Mouse (Mus musculus): ENCODE results near the gene Slc27a1. TPM values are rescaled to one million over a fixed set of nuclear protein-coding genes. Genes with fewer than 3 reads are reported as not detected.

Gene Slc27a1
- polyA plus RNA-seq, 1 experiment from 2014 or later = 18.2 TPM

DNA sequence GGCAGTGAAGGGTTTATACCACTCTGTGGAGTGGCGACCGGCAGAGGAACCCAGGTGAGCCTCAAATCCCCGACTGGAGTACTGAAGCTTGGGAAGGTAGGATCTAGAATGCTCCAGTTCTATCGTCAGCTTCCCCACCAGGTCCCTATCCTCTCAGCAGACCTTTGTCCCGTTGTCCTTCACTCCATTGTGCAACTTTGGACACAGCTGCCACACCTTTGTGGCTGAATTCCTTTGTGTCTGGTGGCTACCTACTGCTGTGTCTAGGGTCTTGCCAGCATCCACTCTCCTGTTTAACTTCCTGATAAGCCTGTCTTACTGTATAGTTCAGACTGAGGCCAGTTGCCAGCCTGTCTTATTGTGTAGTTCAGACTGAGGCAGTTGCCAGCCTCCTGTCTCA is 43.5 kb downstream of the Slc27a1 start:
- DNase-seq (ENCODE audit: low spot score) = no peak
- WGBS = 42% methylated on average over 5 of the region's 5 CpGs
- Histone ChIP-seq H3K9ac (ENCODE audit: low read depth, low read length) (peak overlapping the region; percentile 91), H3K36me3 (ENCODE audit: control insufficient read depth, insufficient read depth, low read length) (peaks cover 3% of the 10 kb centered on the region; the same call in 1 of the 2 replicates), H3K9me3 (ENCODE audit: control insufficient read depth, low read length) (no peaks in the 10 kb centered on the region), H3K4me2 (replicated peaks; ENCODE audit: low read depth, low read length) (peak overlapping the region; percentile 60), H3K27ac (ENCODE audit: low read depth, low read length) (no peak overlapping the region), H3K4me1 (replicated peaks; ENCODE audit: control insufficient read depth, insufficient read depth, low read length) (0 out of 2 replicates have a peak, but pooled peaks cover 3% of the 10 kb centered on the region), H3K27me3 (ENCODE audit: control insufficient read depth, insufficient read depth, low read length) (no peaks in the 10 kb centered on the region), H3K4me3 (ENCODE audit: low read depth, low read length) (peak overlapping the region; percentile 92)
- no peak for ATAC-seq (ENCODE audit: low FRiP score)

DNA sequence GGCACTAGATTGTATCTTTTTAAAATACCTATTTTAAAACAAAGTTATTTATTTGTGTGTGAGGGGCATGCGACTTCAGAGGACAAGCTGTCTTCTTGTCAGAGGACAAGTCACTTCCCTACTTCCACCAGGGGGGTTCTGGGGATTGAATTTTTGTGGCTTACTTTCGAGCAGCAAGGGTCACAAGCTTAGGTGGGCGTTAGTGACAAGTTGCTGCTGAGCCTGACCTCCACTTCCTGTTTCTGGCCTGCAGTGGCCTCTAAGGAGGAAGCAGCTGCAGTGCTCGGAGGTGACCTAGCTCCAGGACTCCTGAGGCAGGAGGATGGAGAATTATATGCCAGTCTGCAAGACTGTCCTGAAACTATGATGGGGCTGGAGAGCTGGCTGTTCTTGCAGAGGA is 44.7 kb downstream of the Slc27a1 start:
- no peak overlapping the region for H3K4me2 ChIP-seq (replicated peaks; ENCODE audit: low read depth, low read length)
- H3K27me3 ChIP-seq (ENCODE audit: control insufficient read depth, insufficient read depth, low read length) = no peaks in the 10 kb centered on the region
- peaks cover 10% of the 10 kb centered on the region for H3K36me3 ChIP-seq (ENCODE audit: control insufficient read depth, insufficient read depth, low read length)
- no peak for DNase-seq (ENCODE audit: low spot score)
- no peak overlapping the region for H3K27ac ChIP-seq (ENCODE audit: low read depth, low read length)
- no peak for ATAC-seq (ENCODE audit: low FRiP score)
- 72% methylated on average over 4 of the region's 4 CpGs for WGBS
- H3K9ac ChIP-seq (ENCODE audit: low read depth, low read length) = no peak overlapping the region
- H3K9me3 ChIP-seq (ENCODE audit: control insufficient read depth, low read length) = no peaks in the 10 kb centered on the region
- H3K4me1 ChIP-seq (replicated peaks; ENCODE audit: control insufficient read depth, insufficient read depth, low read length) = 0 out of 2 replicates have a peak, but pooled peaks cover 3% of the 10 kb centered on the region
- H3K4me3 ChIP-seq (ENCODE audit: low read depth, low read length) = no peak overlapping the region

DNA sequence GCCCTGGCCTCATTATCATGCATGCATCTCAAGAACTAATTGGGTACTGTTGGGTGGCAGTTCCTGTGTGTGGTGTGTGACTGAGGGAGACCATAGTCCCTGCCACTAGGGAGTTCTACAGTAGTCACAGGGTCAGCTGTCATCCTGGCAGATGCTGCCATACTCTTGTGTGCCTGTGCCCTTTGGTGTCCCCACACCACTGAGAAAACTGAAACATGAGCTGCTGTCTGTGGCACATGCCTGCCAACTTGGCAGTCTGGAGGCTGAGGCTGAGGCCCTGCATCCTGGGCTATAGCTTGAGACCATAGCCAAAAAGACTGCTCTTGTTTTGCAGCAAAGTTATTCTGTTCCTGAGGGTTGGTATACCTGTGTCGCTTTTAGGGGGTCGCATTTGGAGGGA is 51.1 kb downstream of the Slc27a1 start:
- DNase-seq (ENCODE audit: low spot score) (no peak), ATAC-seq (ENCODE audit: low FRiP score) (no peak)
- peaks cover 44% of the 10 kb centered on the region for H3K36me3 ChIP-seq (ENCODE audit: control insufficient read depth, insufficient read depth, low read length)
- no peak overlapping the region for H3K4me2 ChIP-seq (replicated peaks; ENCODE audit: low read depth, low read length)
- H3K4me3 ChIP-seq (ENCODE audit: low read depth, low read length) = no peak overlapping the region
- no peak overlapping the region for H3K27ac ChIP-seq (ENCODE audit: low read depth, low read length)
- 98% methylated on average over 2 of the region's 2 CpGs for WGBS
- H3K27me3 ChIP-seq (ENCODE audit: control insufficient read depth, insufficient read depth, low read length) = no peaks in the 10 kb centered on the region
- no peak overlapping the region for H3K9ac ChIP-seq (ENCODE audit: low read depth, low read length)
- no peaks in the 10 kb centered on the region for H3K9me3 ChIP-seq (ENCODE audit: control insufficient read depth, low read length)
- no peaks in the 10 kb centered on the region for H3K4me1 ChIP-seq (replicated peaks; ENCODE audit: control insufficient read depth, insufficient read depth, low read length)

DNA sequence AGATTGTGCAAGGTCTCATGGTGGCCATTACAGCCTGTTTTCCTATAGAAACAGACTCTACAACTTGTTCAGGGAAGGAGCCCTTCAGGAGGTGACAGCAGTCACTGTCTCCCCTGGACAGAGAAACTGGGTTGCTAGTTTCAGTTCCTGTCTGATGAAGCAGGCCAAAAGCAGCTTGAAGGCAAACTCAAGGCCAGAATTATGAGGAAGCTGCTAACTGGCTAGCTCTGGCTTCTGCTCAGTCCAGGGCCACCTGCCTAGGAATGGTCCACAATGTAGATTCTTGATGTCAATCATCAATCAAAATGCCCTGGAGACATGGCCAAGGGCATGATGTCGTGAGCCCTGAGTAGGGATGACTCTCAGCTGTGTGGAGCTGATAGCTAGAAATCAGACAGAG is 56.4 kb downstream of the Slc27a1 start:
- H3K9me3 ChIP-seq (ENCODE audit: control insufficient read depth, low read length) = no peaks in the 10 kb centered on the region
- H3K4me1 ChIP-seq (replicated peaks; ENCODE audit: control insufficient read depth, insufficient read depth, low read length) = peaks cover 5% of the 10 kb centered on the region
- WGBS = 75% methylated on average over 1 of the region's 1 CpGs
- H3K4me3 ChIP-seq (ENCODE audit: low read depth, low read length) = no peak overlapping the region
- no peak overlapping the region for H3K27ac ChIP-seq (ENCODE audit: low read depth, low read length)
- no peak for ATAC-seq (ENCODE audit: low FRiP score)
- H3K4me2 ChIP-seq (replicated peaks; ENCODE audit: low read depth, low read length) = no peak overlapping the region
- H3K27me3 ChIP-seq (ENCODE audit: control insufficient read depth, insufficient read depth, low read length) = peaks cover 8% of the 10 kb centered on the region
- DNase-seq (ENCODE audit: low spot score) = no peak
- H3K36me3 ChIP-seq (ENCODE audit: control insufficient read depth, insufficient read depth, low read length) = peaks cover 32% of the 10 kb centered on the region
- no peak overlapping the region for H3K9ac ChIP-seq (ENCODE audit: low read depth, low read length)

DNA sequence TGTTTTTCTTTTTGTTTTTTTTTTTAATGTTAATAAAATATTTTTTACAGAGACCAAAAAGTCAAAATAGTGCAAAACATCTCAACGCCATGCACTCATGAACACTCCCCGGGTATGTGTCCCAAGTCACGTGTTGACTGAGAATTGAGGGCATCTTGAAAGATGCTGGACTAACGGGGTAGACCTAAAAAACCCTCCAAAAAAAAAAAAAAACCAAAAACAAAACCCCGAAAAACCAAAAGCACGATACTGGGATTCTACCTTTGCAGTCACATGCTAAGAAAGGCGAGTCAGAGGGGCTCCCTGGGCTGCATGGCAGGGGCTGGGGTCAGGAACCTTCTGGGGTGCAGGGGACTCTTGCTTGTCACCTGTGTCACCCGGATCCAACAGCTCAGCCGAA is 58.1 kb downstream of the Slc27a1 start:
- ATAC-seq (ENCODE audit: low FRiP score) (no peak), DNase-seq (ENCODE audit: low spot score) (no peak)
- Histone ChIP-seq H3K27ac (ENCODE audit: low read depth, low read length) (no peak overlapping the region), H3K4me3 (ENCODE audit: low read depth, low read length) (no peak overlapping the region), H3K4me2 (replicated peaks; ENCODE audit: low read depth, low read length) (no peak overlapping the region), H3K4me1 (replicated peaks; ENCODE audit: control insufficient read depth, insufficient read depth, low read length) (peaks cover 5% of the 10 kb centered on the region), H3K9me3 (ENCODE audit: control insufficient read depth, low read length) (no peaks in the 10 kb centered on the region), H3K36me3 (ENCODE audit: control insufficient read depth, insufficient read depth, low read length) (peaks cover 20% of the 10 kb centered on the region), H3K9ac (ENCODE audit: low read depth, low read length) (no peak overlapping the region), H3K27me3 (ENCODE audit: control insufficient read depth, insufficient read depth, low read length) (peaks cover 17% of the 10 kb centered on the region)
- WGBS = 86% methylated on average over 9 of the region's 9 CpGs

DNA sequence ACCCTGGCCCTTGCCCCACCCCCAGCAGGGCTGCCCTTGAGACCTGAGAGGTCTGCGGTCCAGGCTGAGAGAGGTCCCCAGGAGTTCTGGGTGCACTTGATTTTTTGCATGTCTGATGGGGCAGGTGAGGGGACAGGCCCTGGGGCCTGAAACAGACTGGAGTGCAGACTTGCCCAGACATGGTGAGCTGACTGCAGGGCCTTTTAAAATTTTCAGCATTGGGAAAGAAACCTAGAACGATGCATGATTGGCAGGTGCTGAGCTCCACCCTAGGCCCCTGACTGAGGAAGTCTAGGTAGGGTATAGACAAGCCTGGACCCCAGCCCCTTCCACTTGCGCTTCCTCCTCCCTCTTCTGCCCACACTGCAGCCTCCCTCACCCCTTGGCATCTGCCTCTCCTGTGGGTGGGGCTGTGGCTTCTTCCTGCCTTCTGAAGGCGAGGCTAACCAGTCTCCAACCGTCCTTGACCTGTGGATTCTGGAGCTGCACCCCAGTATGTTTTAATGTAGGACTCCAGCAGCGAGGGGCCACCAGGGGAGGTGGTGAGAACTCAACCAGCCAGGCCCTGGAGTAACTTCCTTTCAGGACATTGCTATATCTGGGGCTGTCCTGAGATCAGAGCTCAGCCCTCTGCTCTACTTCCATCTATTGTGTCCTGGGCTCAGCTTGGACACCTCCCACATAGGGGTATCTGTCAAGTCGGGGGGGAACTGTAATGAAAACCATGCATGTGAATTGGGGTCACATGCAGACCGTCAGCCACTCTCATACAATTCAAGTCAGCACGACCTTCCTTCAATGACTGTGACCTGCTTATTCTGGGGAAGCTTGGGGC is 58.8 kb downstream of the Slc27a1 start:
- Histone ChIP-seq H3K27ac (ENCODE audit: low read depth, low read length) (no peak overlapping the region), H3K4me3 (ENCODE audit: low read depth, low read length) (no peak overlapping the region), H3K4me1 (replicated peaks; ENCODE audit: control insufficient read depth, insufficient read depth, low read length) (peaks cover 5% of the 10 kb centered on the region), H3K9me3 (ENCODE audit: control insufficient read depth, low read length) (no peaks in the 10 kb centered on the region), H3K9ac (ENCODE audit: low read depth, low read length) (no peak overlapping the region), H3K27me3 (ENCODE audit: control insufficient read depth, insufficient read depth, low read length) (peaks cover 19% of the 10 kb centered on the region), H3K36me3 (ENCODE audit: control insufficient read depth, insufficient read depth, low read length) (peaks cover 13% of the 10 kb centered on the region), H3K4me2 (replicated peaks; ENCODE audit: low read depth, low read length) (no peak overlapping the region)
- ATAC-seq (ENCODE audit: low FRiP score) (no peak), DNase-seq (ENCODE audit: low spot score) (no peak)
- WGBS = 52% methylated on average over 9 of the region's 9 CpGs

DNA sequence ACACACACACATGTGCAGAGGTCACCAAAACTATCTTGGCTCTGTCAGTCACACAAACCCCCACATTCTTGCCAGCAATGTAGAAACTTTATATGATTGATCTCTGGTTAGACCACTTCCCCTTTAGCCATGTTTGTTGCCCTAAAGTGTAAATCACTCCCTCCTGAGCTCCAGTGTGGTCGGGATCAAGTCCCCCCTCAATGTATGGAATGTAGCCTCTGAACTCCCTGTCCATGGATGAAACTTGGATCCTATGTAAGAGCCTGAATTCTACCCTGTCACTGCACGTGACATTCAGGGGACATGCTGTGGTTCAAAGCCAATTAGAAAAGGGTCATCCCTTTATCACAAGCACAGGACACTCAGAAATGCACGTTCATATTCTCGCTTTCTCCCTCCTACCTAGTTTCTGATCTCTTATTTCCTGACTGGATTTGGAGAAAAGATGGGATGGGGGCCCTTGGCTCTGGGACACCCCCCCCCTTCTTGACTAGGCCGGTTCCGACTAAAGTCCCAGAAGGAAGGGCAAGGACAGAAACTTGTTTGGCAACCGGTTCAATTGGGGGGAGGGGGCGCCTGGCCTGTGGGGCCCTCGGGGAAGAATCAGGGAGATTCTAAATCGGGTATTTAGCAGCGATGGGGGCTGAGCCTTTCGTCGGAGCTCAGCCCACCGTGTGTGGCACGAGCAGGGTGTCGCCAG is 59.9 kb downstream of the Slc27a1 start:
- Histone ChIP-seq H3K27ac (ENCODE audit: low read depth, low read length) (0 out of 2 replicates have a peak overlapping the region, but pooled peaks have one; percentile 51), H3K4me1 (replicated peaks; ENCODE audit: control insufficient read depth, insufficient read depth, low read length) (peaks cover 5% of the 10 kb centered on the region), H3K36me3 (ENCODE audit: control insufficient read depth, insufficient read depth, low read length) (peaks cover 2% of the 10 kb centered on the region), H3K4me2 (replicated peaks; ENCODE audit: low read depth, low read length) (peak overlapping the region; percentile 92), H3K27me3 (ENCODE audit: control insufficient read depth, insufficient read depth, low read length) (peaks cover 21% of the 10 kb centered on the region), H3K9ac (ENCODE audit: low read depth, low read length) (peak overlapping the region; percentile 68), H3K4me3 (ENCODE audit: low read depth, low read length) (peak overlapping the region; percentile 44), H3K9me3 (ENCODE audit: control insufficient read depth, low read length) (peaks cover 3% of the 10 kb centered on the region; the same call in 1 of the 2 replicates)
- 7% methylated on average over 16 of the region's 16 CpGs for WGBS
- DNase-seq (ENCODE audit: low spot score) (no peak), ATAC-seq (ENCODE audit: low FRiP score) (no peak; the same call in 1 of the 2 replicates)

DNA sequence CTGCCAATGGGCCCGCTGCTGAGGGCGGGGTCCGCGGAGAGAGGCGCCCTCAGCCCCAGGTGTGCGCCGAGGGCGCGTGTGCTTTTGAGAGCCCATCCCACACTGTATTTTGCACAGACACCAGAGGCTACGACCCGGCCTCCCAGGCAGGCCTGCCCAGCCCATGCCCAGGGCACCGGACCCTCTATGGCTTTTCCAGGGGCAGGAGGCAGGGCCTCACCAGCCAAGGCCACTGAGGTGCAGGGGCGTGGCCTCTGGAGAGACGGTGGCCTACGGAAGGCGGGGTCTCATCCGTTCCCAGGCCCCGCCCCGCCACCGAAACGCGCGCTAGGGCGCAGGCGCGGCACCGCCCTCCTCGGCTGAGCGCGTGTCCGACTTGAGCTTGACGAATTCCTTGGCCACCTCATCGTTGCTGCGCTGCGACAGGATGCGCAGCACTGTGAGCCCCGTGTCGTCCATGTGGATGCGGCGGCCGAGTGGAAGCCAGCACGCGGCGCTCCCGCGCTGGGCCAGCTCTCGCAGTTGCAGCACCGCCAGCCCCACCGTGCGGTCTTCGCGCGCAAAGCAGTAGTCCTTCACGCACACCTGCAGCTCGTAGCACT is 60.5 kb downstream of the Slc27a1 start:
- Histone ChIP-seq H3K27ac (ENCODE audit: low read depth, low read length) (peak overlapping the region; percentile 51; the same call in 1 of the 2 replicates), H3K4me1 (replicated peaks; ENCODE audit: control insufficient read depth, insufficient read depth, low read length) (peaks cover 5% of the 10 kb centered on the region), H3K9ac (ENCODE audit: low read depth, low read length) (peak overlapping the region; percentile 68), H3K36me3 (ENCODE audit: control insufficient read depth, insufficient read depth, low read length) (no peaks in the 10 kb centered on the region), H3K27me3 (ENCODE audit: control insufficient read depth, insufficient read depth, low read length) (peaks cover 24% of the 10 kb centered on the region), H3K4me2 (replicated peaks; ENCODE audit: low read depth, low read length) (peak overlapping the region; percentile 92), H3K9me3 (ENCODE audit: control insufficient read depth, low read length) (peaks cover 3% of the 10 kb centered on the region; the same call in 1 of the 2 replicates), H3K4me3 (ENCODE audit: low read depth, low read length) (peak overlapping the region; percentile 44)
- DNase-seq (ENCODE audit: low spot score) (peak; percentile 96), ATAC-seq (ENCODE audit: low FRiP score) (peak; percentile 89)
- WGBS = under 1% methylated on average over 55 of the region's 55 CpGs

Data from hindbrain, embryonic 11.5 days (tissue).